Mouse (Mus musculus) megakaryocyte-erythroid progenitor cell, adult 5-6 weeks (primary cell): ENCODE data around the gene Cuta. TPM values are rescaled to one million over a fixed set of nuclear protein-coding genes. Genes with fewer than 3 reads are reported as not detected.

Source experiments
- ATAC-seq: replicated peaks from 2 replicates; pipeline ENCODE4 v1.8.0; 2016; ENCODE audit warnings: mild to moderate bottlenecking, inconsistent platforms; ENCODE audit not compliant: severe bottlenecking, poor library complexity, low FRiP score, low TSS enrichment
- total RNA-seq, 2 experiments: library from RNA; stranded (forward) in 1 of 2; stranded (reverse) in 1 of 2; fragments of 200-1000, 215-1000 nt in 1 of 2; fragments of >200 nt in 1 of 2; fragmentation: Nextera tagmentation in 1 of 2; gene quantifications; 2 replicates each; pipeline ENCODE4 v1.2.3; 2014 to 2017

The Cuta gene
- total RNA-seq, 2 experiments from 2014 or later, result 93.0 to 184 TPM

GRCm38 (mm10) chr17:26957872-26958271, 18.5 kb upstream of the Cuta start:
- no peak for ATAC-seq

DNA sequence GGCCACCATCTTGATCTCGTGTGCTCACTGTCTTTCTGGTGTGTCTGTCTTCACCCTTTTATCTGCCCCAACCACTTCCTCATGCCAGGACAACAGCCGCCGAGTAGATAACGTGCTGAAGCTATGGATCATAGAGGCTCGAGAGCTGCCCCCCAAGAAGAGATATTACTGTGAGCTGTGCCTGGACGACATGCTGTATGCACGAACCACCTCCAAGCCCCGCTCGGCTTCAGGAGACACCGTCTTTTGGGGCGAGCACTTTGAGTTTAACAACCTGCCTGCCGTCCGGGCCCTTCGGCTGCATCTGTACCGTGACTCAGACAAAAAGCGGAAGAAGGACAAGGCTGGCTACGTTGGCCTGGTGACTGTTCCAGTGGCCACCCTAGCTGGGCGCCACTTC, 17.5 kb upstream of the Cuta start:
- ATAC-seq, result peak; percentile 81

GRCm38 (mm10) chr17:26956309-26956708, 16.9 kb upstream of the Cuta start:
- ATAC-seq, result no peak

DNA sequence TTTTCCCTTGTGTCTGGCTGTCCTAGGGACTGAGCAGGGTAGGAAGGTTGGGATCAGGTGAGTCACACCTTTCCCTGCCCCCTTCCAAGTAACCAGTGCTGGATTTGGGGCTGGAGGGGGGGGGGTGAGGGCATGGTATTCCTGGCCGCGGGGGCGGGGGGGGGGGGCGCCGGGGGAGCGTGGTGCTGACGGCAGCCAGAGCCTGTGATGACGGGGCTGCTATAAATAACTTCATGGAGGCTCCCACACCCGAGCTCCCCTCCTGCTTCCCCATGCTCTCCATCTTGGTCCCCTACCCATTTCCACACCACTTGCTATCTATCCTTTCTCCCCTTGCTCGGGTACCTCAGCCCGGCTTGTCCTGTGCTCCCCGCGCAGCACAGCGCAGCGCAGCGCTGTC, 14.4 kb upstream of the Cuta start:
- no peak for ATAC-seq

GRCm38 (mm10) chr17:26953201-26953600, 13.8 kb upstream of the Cuta start:
- ATAC-seq, result no peak

DNA sequence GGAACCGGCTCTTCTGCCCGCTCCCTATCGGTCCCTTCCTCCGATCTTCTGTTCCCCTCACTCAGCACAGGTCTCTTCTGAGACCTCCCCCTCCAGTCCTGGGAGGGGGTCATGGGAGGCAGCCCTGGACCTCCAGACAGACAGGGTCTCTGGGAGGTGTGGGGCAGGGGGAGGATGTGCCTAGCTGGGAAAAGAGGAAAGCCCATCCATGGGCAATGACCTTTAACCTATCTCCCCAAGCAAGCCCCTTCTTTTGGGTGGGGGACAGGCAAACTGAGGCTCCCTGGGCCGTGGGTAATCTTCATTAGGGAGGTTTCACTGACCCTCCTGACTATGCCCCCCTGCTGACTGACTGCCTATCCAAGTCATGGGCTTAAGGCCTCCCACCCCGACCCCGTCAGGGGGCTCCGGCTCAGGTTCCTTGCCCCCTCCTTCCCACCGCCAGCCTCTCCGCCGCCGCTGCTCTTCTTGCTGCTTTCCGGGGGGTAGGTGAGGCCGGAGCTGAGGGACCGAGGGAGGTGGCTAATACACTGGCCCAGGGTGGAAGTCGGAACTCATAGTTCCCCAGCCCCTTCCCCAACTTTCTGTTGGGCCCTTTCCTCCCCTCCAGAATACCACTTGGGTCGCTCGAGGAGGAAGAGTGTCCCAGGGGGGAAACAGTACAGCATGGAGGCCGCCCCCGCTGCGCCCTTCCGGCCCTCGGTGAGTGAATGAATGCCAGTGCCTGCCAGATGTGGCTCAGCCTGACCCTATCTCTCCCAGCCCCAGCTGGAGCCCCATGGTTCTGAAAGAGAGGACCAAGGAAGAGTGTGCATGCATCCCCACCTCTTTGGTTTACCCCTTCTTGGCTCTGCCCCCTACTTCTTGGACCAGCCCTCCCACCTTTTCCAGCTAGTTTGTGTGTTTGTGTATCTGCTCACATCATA, 12.8 kb upstream of the Cuta start:
- no peak for ATAC-seq

DNA sequence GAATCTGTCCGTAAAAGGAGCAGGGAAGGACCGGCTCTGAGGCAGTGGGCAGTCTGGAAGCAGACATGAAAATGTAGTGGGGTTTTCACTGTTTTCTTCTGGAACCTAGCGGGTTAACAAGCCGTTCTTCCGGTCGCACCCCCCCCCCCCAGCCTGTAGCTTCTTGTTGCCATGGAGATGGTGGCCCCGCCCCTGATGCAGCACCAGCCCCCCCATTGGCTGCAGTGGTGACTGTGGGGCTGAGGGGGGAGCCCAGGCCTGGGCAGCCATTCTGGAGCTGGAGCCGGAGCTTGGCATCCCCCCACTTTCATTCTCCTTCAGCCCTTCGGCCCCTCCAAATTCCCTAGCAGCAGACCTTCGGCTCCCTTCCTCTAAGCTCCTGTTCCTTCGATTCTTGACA, 12.0 kb upstream of the Cuta start:
- ATAC-seq, result no peak

DNA sequence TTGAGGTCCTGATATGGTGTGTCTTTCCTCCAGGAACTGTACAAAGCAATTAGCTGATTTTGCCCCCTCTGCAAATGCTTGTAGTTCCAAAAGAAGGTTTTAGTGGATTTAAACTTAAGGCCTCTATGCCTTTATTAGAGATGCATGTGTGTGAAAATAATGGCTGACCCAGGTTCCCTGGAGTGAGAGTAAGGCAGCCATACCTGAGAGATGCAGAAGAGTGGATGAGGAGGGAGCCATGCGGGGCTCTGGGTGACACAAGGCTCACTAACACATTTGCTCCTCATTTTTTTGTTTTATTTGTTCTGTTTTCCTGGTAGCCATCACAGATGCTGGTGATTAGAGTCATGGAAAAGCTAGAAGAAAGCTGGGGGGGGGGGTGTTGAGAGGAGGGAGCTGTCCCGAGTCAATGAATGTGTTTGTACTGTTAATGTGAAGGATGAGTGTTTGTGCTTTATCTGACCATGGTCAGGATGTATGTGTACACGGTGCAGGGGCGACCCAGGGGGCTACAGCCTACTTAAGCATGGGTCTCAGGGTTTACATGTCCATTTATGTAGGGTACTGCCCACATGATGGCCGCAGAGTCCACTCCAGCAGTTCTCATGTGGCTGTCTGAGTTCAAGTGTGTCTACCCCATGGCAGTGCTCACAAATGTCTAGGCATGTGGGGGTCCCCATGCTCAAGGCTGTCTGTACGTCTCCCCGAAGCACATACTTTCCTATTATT, 11.4 kb upstream of the Cuta start:
- ATAC-seq, result no peak

GRCm38 (mm10) chr17:26949866-26950265, 10.5 kb upstream of the Cuta start:
- ATAC-seq, result no peak

DNA sequence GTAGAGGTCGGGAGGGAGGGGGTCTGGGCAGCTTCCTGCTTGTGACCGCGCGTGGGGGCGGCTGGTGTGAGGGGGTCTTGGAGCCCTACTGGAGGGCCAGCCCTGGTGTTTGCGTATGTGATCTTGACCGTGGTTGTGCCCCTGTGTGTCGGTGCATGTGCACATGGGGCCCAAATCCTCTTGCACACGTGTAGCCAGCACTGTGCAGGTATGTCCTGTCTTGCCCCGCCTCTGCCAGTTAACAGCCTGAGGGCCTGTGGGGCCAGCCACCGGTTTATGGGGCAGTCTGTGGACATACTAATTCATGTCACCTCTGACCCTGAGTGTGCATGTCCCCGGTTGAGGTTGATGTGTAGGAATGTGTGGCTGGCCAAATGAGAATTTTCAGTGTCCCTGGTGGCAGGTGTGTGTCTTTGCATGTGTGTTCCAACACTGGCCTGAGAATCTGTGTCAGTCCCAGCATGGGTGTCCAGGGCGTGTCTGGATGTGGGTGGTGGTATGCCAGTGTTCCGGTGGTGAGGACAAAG, 9.7 kb upstream of the Cuta start:
- ATAC-seq, result peak; percentile 53

DNA sequence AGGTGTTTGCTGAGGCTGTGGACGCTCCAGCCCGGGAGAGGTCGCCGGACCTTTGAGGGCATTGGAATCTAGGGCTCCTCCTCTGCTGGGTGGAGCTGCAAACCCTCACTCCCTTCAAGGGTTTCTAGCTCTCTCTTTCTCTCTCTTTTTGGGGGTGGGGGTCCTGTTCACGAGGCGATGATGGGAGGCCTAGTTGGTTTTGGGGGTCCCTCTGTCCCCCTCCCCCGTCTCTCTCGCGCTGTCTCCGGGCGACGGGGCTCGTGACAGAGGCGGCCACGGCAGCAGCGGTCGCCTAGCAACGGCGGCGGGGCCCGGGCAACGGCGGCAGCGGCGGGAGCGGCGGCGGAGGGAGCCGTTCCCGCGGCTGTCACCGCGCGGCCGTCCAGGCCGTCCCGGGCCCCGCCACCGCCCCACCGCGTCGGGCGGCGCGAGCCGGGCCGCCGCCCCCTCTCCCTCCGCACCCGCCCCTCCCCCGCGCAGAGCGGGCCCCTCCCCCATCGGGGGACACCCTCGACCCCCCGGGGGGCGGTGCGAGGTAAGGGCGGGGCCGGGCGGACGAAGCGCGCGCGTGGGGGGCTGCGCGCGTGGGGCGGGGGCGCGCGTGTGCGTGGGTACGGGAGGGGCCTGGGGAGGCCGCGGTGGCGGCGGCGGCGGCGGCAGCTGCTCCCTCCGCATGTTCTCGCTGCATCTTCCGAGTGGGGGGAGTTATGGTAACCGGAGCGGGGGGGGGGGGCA, 9.1 kb upstream of the Cuta start:
- ATAC-seq, result no peak

- ATAC-seq, result no peak
Observed at GRCm38 (mm10) chr17:26947231-26948100, 8.1 kb upstream of the Cuta start.

- 0 out of 2 replicates have a peak, but pooled peaks have one; percentile 28 for ATAC-seq
Observed at GRCm38 (mm10) chr17:26946567-26946966, 7.2 kb upstream of the Cuta start.

DNA sequence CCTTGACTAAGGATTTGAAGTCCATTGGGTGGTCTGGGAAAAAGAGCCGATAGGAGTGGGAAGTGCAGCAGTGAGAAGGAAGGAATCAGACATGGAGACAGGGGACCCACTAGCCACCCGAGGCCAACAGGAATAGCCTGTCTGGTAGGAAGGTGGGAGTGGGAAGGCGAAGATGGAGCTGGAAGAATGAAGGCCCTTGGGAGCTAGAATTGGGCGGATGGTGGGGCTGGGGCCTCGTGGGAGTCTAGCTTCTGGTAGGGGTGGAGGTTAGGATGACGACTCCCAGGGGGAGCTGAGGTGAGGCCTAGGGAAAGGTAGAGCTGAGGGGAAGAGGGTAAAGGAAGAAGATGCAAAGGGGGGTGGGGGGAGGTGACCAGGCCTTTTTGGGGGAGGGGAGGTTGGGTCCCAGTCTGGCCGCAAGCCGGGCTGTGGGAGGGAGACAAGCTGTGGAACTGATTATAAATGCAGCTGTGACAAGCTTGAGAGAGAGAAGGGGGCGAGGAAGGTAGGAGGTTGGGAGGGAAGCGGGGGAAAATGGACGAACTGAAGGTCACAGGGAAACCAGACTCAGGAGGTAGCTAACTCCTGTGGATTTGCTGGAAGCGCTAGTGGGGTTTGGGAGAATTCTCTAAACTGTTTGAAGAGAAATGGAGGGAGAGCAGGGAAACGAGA, 6.6 kb upstream of the Cuta start:
- no peak for ATAC-seq

- no peak for ATAC-seq
Observed at GRCm38 (mm10) chr17:26941841-26942570, 2.6 kb upstream of the Cuta start.

DNA sequence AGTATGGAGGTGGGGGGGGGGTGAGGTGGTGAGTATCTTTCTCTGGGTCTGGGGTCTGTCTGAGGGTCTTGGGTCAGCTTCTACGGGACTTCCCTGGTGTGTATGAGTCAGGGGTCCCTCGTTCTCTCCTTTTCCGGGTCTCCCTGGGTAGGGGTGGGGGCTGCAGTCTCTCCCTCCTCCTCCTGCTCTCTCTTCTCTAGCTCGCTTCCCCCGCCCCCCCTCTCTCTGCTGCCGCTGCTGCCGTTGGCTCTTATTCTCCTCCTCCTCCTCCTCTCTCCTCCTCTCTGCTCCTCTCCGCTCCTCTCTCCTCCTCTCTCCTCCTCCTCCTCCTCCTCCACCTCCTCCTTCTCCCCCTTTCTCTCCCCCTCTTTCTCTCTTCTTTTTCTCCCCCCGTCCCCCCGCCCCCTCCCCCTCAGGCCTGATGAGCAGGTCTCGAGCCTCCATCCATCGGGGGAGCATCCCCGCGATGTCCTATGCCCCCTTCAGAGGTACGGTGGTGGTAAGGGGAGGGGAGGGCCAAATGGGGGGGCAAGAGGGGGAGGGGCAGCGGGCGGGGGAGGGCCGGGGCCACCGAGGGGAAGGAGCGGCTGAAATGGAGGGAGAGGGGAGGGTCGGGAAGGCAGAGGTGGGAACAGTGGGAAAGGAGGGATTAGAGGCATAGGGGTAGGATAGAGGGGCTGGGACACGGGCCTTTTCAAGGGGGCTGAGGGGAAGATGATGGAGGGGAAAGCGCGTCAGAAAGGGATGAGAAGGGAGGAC, 1.8 kb upstream of the Cuta start, which contains the start of gene Syngap1:
Syngap1 (plus strand) TSS at position 223 of the 759 bp plus-strand sequence.
- ATAC-seq, result no peak

DNA sequence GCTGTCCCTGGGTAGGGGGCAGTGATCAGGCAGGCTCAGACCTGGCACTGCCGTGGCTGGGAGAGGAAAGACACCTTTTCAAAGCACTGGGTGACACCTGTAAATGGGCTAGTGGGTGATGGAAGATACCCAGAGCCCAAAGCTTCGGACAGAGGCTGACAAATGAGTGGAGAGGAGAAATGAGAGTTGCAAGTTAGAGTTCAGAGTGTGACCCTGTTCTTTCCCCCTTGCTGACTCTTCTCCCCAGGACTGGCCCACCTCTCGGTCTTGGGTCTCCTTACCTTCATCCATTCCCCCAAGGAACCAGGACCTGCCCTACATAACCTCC, 568 bp upstream of the Cuta start:
- no peak for ATAC-seq
